Mouse (Mus musculus) forebrain, embryonic 11.5 days (tissue): ENCODE data around the gene Agbl4. TPM values are rescaled to one million over a fixed set of nuclear protein-coding genes. Genes with fewer than 3 reads are reported as not detected.

ENCODE experiments used
- ATAC-seq: fragments of 200-750 bp; cut with Nextera tagmentation; replicated peaks from 2 replicates; pipeline ENCODE4 v1.8.0; 2017; ENCODE audit warnings: moderate TSS enrichment; ENCODE audit not compliant: low FRiP score
- DNase-seq: peaks from one replicate; pipeline ENCODE4 v3.0.0-alpha.2; 2017; ENCODE audit warnings: low spot score
- H3K27ac ChIP-seq: fragments of 300-500 bp; sonication (generic); 2 replicates; pipeline ENCODE4 v1.5.1; 2014; ENCODE audit warnings: low read depth, low read length
- H3K27me3 ChIP-seq: fragments of 300-500 bp; sonication (generic); 2 replicates; pipeline ENCODE4 v1.6.1; 2014; ENCODE audit warnings: mild to moderate bottlenecking, low read length, mixed read lengths; ENCODE audit not compliant: control insufficient read depth, insufficient read depth
- H3K36me3 ChIP-seq: fragments of 300-500 bp; sonication (generic); 2 replicates; pipeline ENCODE4 v1.6.1; 2014; ENCODE audit warnings: mild to moderate bottlenecking, low read length, moderate library complexity, mixed read lengths; ENCODE audit not compliant: control insufficient read depth, insufficient read depth
- H3K4me1 ChIP-seq: fragments of 300-500 bp; sonication (generic); replicated peaks from 2 replicates; pipeline ENCODE4 v1.6.1; 2014; ENCODE audit warnings: low read length, mixed read lengths; ENCODE audit not compliant: control insufficient read depth, insufficient read depth
- H3K4me2 ChIP-seq: fragments of 300-500 bp; sonication (generic); 2 replicates; pipeline ENCODE4 v1.6.1; 2014; ENCODE audit warnings: low read depth, mild to moderate bottlenecking, low read length, moderate library complexity, mixed read lengths; ENCODE audit not compliant: severe bottlenecking
- H3K4me3 ChIP-seq: fragments of 300-500 bp; sonication (generic); 2 replicates; pipeline ENCODE4 v1.5.1; 2014; ENCODE audit warnings: low read depth, low read length
- H3K9ac ChIP-seq: fragments of 300-500 bp; sonication (generic); 2 replicates; pipeline ENCODE4 v1.6.1; 2014; ENCODE audit warnings: low read length
- H3K9me3 ChIP-seq: fragments of 300-500 bp; sonication (generic); 2 replicates; pipeline ENCODE4 v1.6.1; 2016; ENCODE audit warnings: low read length, mixed read lengths; ENCODE audit not compliant: control insufficient read depth
- WGBS: fragments of 180-500 bp; shearing (Covaris S2); extraction: QIAGEN DNeasy Blood & Tissue Kit; methylation state at CpG from one replicate; pipeline ENCODE4 v1.1.7; 2014; 5-methylcytosine and 5-hydroxymethylcytosine counted together
- polyA plus RNA-seq: library from polyadenylated mRNA; unstranded; fragments of >200 nt; fragmentation: Nextera tagmentation; extraction: Ambion mirVana; gene quantifications from 2 replicates; pipeline ENCODE4 v1.2.1, GENCODE M21; 2014

The Agbl4 gene
- polyA plus RNA-seq, 1 experiment from 2014 or later: 1.1 TPM

DNA sequence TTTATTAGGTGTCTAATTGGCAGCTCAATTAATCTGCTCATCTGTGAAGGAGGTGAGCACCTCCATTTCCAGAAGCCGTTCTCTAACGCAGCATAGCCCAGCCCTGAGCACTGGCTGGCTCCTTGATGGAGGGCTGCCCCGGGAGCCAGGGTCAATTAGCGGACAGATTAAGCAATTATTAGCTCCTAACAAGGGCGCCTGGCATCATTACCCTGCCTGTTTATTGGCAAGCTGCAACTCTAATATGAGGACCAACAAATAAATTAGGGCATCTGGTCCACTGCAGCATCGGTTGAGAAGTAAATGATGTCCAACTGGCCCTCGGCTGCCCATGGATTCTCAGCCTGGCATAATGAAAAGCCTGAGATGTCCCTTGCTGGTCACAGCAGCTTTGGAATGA, 1148.5 kb downstream of the Agbl4 start:
- H3K4me3 ChIP-seq: no peak overlapping the region

DNA sequence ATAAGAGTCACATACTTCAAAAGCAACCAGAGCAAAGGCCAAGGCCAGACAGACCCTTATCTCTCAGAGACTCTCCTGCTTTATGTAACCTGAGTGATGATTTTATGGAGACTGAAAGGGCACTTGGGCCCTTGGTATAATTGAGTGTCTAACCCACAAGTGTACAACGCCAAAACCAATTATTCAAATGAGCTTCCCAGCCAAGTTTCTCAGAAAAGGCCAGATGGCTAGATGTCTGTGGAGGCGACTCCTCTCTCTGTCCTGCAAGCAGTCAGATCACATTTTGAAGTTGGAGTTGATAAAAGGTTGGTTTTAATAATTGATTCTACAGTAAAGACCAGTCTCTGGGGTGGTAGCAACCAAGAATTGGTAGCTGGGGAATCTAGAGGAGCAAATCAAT, 1158.0 kb downstream of the Agbl4 start:
- no peaks in the 10 kb centered on the region for H3K27me3 ChIP-seq
- no peak overlapping the region for H3K4me2 ChIP-seq
- no peak overlapping the region for H3K27ac ChIP-seq
- H3K36me3 ChIP-seq: no peaks in the 10 kb centered on the region
- ATAC-seq (no peak), DNase-seq (no peak)
- no peaks in the 10 kb centered on the region for H3K9me3 ChIP-seq
- 80% methylated on average over 2 of the region's 2 CpGs for WGBS
- no peaks in the 10 kb centered on the region for H3K4me1 ChIP-seq
- no peak overlapping the region for H3K4me3 ChIP-seq
- no peak overlapping the region for H3K9ac ChIP-seq

More for the DNA sequence above, 1148.5 kb downstream of the Agbl4 start:
- no peaks in the 10 kb centered on the region for H3K27me3 ChIP-seq
- H3K36me3 ChIP-seq: no peaks in the 10 kb centered on the region
- H3K4me2 ChIP-seq: no peak overlapping the region
- 56% methylated on average over 7 of the region's 7 CpGs for WGBS
- H3K9ac ChIP-seq: no peak overlapping the region
- no peaks in the 10 kb centered on the region for H3K9me3 ChIP-seq
- peak; percentile 75 for ATAC-seq
- H3K27ac ChIP-seq: no peak overlapping the region
- no peaks in the 10 kb centered on the region for H3K4me1 ChIP-seq
- peak; percentile 57 for DNase-seq

DNA sequence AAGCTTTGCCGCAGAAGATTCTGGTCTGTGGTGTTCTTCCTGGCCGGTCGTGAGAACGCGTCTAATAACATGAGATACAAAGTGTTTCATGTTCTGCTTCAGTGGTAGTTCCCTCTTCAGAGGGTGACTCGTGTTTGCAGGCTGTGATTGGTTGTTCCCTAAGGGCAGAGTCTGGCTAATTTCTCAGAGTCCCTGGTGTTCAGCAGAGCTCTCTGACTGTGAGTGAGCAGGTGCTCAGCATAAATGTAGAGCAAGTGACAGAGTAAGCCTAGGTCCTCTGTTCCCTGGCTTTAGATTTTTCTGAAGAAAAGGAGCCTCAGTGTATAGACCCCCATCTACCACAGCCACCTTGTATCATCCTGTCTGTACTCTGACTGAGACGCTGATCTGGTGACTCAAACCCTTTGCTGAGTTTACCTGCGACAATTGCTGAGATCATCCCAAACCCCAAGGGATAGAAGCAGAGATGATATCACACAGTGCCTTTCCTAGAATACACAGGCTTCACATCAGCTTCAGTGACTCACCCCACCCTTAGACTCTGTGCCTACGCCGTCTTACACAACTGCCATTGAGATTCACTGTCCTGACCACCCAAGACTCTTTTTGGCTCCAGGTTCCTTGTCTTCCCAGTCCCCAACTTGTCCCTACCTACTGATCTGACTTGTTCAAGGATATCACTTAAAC, 1179.8 kb downstream of the Agbl4 start:
- Histone ChIP-seq H3K4me3 (no peak overlapping the region), H3K9me3 (no peaks in the 10 kb centered on the region), H3K4me1 (no peaks in the 10 kb centered on the region; the same call in 1 of the 2 replicates), H3K4me2 (no peak overlapping the region), H3K36me3 (no peaks in the 10 kb centered on the region), H3K27ac (no peak overlapping the region), H3K9ac (no peak overlapping the region), H3K27me3 (no peaks in the 10 kb centered on the region)
- DNase-seq (no peak), ATAC-seq (no peak)
- 90% methylated on average over 10 of the region's 10 CpGs for WGBS

DNA sequence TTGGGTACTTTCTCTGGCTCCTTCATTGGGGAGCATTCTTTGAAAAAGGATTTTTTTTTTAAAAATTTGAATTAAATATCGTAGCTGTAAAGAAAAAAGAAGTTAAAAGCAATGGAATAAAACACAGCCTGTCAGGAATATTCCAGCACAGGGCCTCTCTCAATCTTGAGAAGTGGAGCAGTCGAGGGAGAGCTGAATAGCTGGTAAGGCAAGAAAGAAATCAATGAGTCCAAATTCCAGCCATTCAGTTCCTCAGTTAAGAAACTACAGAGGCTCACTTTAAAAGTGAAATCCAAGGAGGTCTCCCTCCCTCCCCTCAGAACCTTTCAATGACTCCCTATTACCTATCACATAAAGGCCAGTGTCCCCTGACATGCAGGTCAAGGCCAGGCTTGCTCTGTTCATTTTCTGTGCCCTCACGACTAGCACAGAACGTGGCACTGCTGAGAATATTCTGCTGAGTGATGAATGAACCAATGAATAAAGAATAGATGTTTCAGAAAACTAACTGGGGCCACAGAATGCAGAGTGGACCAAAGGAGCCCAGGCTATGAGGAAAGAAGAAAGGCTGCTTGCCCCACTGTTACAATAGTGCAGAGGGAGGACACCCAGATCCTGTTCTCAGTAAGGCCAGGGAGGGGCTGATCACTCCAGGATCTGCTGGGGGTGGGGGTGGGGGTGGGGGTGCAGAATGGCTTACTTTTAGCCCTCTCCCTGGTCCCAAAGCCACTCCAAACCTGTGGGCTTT, 1181.8 kb downstream of the Agbl4 start:
- DNase-seq: no peak
- WGBS: 24% methylated on average over 4 of the region's 4 CpGs
- H3K27ac ChIP-seq: no peak overlapping the region
- H3K9me3 ChIP-seq: no peaks in the 10 kb centered on the region
- no peaks in the 10 kb centered on the region for H3K27me3 ChIP-seq
- no peak overlapping the region for H3K4me2 ChIP-seq
- peak; percentile 80 for ATAC-seq
- H3K9ac ChIP-seq: no peak overlapping the region
- H3K4me3 ChIP-seq: no peak overlapping the region
- no peaks in the 10 kb centered on the region; the same call in 1 of the 2 replicates for H3K4me1 ChIP-seq
- H3K36me3 ChIP-seq: no peaks in the 10 kb centered on the region

DNA sequence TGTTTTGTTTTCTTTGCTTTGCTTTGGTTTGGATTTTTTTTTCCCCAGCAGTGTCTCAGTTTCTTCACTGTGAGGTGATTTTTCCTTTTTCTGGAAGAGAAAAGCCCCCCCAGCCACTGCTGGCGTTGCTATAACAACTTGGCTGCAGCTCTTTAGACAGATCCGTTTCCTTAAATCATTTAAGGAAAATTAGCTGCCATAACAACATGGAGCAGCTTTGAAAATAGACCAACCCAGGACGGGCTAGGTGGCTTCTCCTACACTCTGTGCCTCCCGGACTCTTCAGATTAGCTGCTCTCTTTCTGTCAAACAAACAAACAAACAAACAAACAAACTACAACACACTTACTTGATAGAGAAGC, 1182.4 kb downstream of the Agbl4 start:
- H3K4me2 ChIP-seq: no peak overlapping the region
- H3K4me3 ChIP-seq: no peak overlapping the region
- H3K27me3 ChIP-seq: no peaks in the 10 kb centered on the region
- DNase-seq (no peak), ATAC-seq (peak; percentile 28; the same call in 1 of the 2 replicates)
- 26% methylated on average over 4 of the region's 4 CpGs for WGBS
- H3K9ac ChIP-seq: no peak overlapping the region
- H3K27ac ChIP-seq: no peak overlapping the region
- H3K9me3 ChIP-seq: no peaks in the 10 kb centered on the region
- no peaks in the 10 kb centered on the region; the same call in 1 of the 2 replicates for H3K4me1 ChIP-seq
- H3K36me3 ChIP-seq: no peaks in the 10 kb centered on the region

DNA sequence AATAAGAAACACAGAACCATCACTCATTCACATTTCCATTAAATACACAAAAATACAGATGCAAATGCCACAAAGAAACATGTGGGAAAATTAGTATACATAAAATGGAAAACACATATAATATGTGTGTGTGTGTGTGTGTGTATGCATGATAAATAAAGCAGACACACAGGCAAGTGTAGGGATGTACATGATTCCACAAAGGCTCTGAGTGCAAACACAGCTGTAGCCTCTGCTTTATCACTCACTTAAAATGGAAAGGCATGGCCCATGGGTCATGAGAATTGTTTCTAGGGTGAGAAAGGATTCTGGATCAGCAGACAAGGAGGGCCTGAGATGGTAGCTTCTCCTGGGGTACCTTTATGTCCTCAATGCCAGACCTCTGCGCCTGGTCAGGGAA, 1182.8 kb downstream of the Agbl4 start:
- WGBS: 90% methylated on average over 1 of the region's 1 CpGs
- H3K27me3 ChIP-seq: no peaks in the 10 kb centered on the region
- no peak for DNase-seq

DNA sequence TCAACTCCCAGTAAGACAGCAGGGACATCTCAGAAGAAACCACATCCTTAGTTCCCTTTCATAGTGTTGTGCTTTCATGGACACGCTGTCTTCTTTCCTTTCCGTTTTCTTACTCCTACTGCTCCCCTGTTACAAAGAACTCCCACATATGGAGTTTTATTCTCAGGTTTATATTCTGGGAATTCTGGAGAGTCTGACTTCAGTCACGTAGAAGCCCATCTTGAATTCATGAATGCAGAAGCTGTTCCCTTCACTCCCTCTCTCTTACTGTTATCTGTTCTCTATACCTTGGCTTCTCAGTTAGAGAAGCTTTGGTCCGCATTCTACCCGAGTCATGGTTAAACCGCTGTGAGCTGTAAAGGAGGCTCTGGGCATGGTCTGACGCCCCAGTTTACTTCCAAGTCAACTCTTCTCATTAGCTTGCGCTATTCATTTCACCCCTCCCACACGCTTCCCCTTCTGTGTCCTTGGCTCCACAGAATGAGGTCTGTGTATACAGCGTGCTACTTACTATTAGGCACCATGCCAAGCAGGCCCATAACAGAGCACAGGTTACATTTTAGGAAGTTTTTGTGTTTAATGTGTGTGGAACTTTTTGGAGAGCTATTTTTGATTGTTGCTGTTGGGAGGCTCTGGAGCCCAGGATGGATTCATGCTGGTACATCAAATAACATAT, 1186.2 kb downstream of the Agbl4 start:
- Histone ChIP-seq H3K27me3 (no peaks in the 10 kb centered on the region), H3K36me3 (no peaks in the 10 kb centered on the region), H3K9me3 (no peaks in the 10 kb centered on the region), H3K9ac (no peak overlapping the region), H3K4me3 (no peak overlapping the region), H3K27ac (no peak overlapping the region), H3K4me2 (no peak overlapping the region), H3K4me1 (no peaks in the 10 kb centered on the region; the same call in 1 of the 2 replicates)
- 77% methylated on average over 10 of the region's 10 CpGs for WGBS
- peak; percentile 49; the same call in 1 of the 2 replicates for ATAC-seq
- no peak for DNase-seq

More for the DNA sequence above, 1182.8 kb downstream of the Agbl4 start:
- no peak overlapping the region for H3K9ac ChIP-seq
- H3K4me3 ChIP-seq: no peak overlapping the region
- H3K4me1 ChIP-seq: no peaks in the 10 kb centered on the region; the same call in 1 of the 2 replicates
- no peak overlapping the region for H3K27ac ChIP-seq
- ATAC-seq: no peak
- no peaks in the 10 kb centered on the region for H3K9me3 ChIP-seq
- no peaks in the 10 kb centered on the region for H3K36me3 ChIP-seq
- no peak overlapping the region for H3K4me2 ChIP-seq

DNA sequence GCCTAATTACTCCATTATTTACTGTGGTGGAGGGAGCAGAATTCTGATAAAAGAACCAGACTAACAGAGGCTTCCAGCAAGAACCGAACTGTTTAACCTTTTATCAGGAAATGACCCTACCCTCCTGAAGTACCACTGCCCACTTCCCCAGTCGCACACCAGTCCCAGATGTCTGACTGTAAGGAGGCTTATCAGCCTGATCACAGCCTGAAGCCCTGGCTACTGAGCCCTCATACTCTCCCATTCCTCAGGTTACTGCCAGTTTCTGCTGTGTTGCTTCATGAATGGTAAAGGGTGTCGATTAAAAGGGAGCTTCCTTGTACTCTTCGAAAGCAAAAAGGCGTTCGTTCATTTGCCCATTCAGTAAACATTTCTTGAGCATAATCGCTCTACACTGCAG, 1186.8 kb downstream of the Agbl4 start:
- H3K27ac ChIP-seq: no peak overlapping the region
- ATAC-seq (no peak), DNase-seq (no peak)
- no peaks in the 10 kb centered on the region for H3K36me3 ChIP-seq
- H3K4me2 ChIP-seq: no peak overlapping the region
- H3K4me1 ChIP-seq: no peaks in the 10 kb centered on the region; the same call in 1 of the 2 replicates
- no peaks in the 10 kb centered on the region for H3K27me3 ChIP-seq
- WGBS: 83% methylated on average over 7 of the region's 7 CpGs
- H3K9me3 ChIP-seq: no peaks in the 10 kb centered on the region
- H3K4me3 ChIP-seq: no peak overlapping the region
- no peak overlapping the region for H3K9ac ChIP-seq
